Mouse (Mus musculus) adrenal gland, postnatal 25 days (tissue): ENCODE measurements around the gene Gm3149. TPM values are rescaled to one million over a fixed set of nuclear protein-coding genes. Genes with fewer than 3 reads are reported as not detected.
"Not testable (repeated sequence)": the region's sequence is repeated elsewhere in the genome, so short reads cannot be mapped to it uniquely, and the experiment has no call there.

Experiments used
- DNase-seq: peaks from one replicate; pipeline ENCODE4 v3.0.0; 2021; ENCODE audit warnings: mixed read lengths
- long read RNA-seq: library from polyadenylated mRNA; stranded (forward); transcript quantifications from one replicate; pipeline ENCODE4 v2.0.0, GENCODE M21; 2021
- total RNA-seq: library from RNA; stranded (reverse); gene quantifications from 2 replicates; pipeline ENCODE4 v1.2.3, GENCODE M21; 2021

Gm3149 gene
- total RNA-seq, result not detected in 2 replicates
- long read RNA-seq, result 0 reads

- not testable (repeated sequence) for DNase-seq
Measured at GRCm38 (mm10) chr14:4316983-4317382, at the start of gene Gm3149. Gm3149 (plus strand) TSS chr14:4317283.

GRCm38 (mm10) chr14:4269238-4269950 is 47.7 kb upstream of the Gm3149 start:
- DNase-seq, result not testable (repeated sequence)

GRCm38 (mm10) chr14:4279828-4280227 is 37.3 kb upstream of the Gm3149 start:
- DNase-seq, result not testable (repeated sequence)

GRCm38 (mm10) chr14:4334476-4335080 is 17.5 kb downstream of the Gm3149 start, which contains the start of gene 2610042L04Rik:
2610042L04Rik (plus strand) TSS chr14:4334763.
- not testable (repeated sequence) for DNase-seq

- not testable (repeated sequence) for DNase-seq
Measured at GRCm38 (mm10) chr14:4335506-4335905, 18.4 kb downstream of the Gm3149 start.

- not testable (repeated sequence) for DNase-seq
Measured at GRCm38 (mm10) chr14:4368991-4369390, 51.9 kb downstream of the Gm3149 start.

GRCm38 (mm10) chr14:4369691-4370090 is 52.6 kb downstream of the Gm3149 start:
- DNase-seq, result not testable (repeated sequence)

Other genes with a start within 250 kb of the Gm3149 start
- 0.24 TPM in 1 of 2 replicates, not detected in the other for gene Gm3115, start 233.2 kb upstream of the Gm3149 start, total RNA-seq
- 0.81 and 0.91 TPM in 2 replicates for gene Gm8108, start 206.8 kb upstream of the Gm3149 start, total RNA-seq
- not detected in 2 replicates for gene Gm3127, start 152.3 kb upstream of the Gm3149 start, total RNA-seq
- gene Gm2974, start 134.7 kb upstream of the Gm3149 start, total RNA-seq, result 0.18 TPM in 1 of 2 replicates, not detected in the other
- gene Gm3138, start 67.7 kb upstream of the Gm3149 start, total RNA-seq, result not detected in 2 replicates
- 0.18 TPM in 1 of 2 replicates, not detected in the other for gene 2610042L04Rik, start 17.5 kb downstream of the Gm3149 start, total RNA-seq
- not detected in 2 replicates for gene Gm3159, start 80.2 kb downstream of the Gm3149 start, total RNA-seq
- gene Gm3164, start 98.2 kb downstream of the Gm3149 start, total RNA-seq, result 0.18 TPM in 1 of 2 replicates, not detected in the other
- not detected in 2 replicates for gene Gm3173, start 113.7 kb downstream of the Gm3149 start, total RNA-seq
- not detected in 2 replicates for gene Gm3182, start 164.5 kb downstream of the Gm3149 start, total RNA-seq
- gene Gm3047, start 238.1 kb downstream of the Gm3149 start, total RNA-seq, result not detected in 2 replicates